Mouse (Mus musculus): ENCODE results near the gene Otub2. TPM values are rescaled to one million over a fixed set of nuclear protein-coding genes. Genes with fewer than 3 reads are reported as not detected.
A peak's percentile ranks its signal among the peaks of the same experiment; 100 is the strongest.

Otub2 gene
- polyA plus RNA-seq, 1 experiment from 2014 or later: 14.8 TPM

DNA sequence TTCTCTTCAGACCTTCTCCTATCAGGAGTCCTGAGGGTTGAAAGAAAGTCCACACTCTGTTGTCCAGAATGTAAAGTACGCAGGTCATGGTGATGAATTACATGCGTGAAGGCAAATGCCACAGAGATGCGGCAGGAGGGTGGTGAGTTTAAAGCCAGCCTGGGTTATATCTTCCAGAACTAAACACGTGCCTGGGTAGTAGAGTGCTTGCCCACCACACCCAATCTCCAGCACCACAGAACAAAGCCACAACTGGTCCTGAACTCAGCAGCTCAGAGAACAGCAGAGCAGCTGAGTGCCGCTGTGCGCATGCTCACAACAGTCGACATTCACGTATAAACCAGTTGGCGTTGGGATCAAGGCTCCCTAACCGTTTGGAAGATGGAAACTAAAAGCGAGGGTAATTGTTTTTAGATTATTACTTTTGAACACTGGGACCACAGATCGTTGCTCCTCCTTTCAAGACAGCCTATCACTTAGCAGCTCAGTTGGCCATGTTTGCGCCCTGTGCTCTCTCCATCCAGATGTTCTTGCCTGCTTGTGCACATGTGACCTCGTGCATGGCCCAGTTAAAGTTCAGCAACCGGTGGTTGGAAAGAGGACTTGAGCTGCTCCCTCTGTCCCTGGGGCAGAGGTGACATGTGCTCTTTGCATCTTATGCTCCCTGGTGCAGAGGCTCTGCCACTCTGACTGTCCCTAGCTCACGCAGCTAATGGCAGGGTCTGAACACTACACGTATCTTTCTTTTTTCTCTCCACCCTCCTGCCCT lies 26.8 kb upstream of the Otub2 start:
- Histone ChIP-seq H3K36me3 (ENCODE audit: control insufficient read depth, insufficient read depth, low read length) (no peaks in the 10 kb centered on the region), H3K27ac (replicated peaks in 1 of 2; ENCODE audit: control insufficient read depth in 1 of 2, insufficient read depth in 1 of 2, low read depth in 2 of 2, low read length in 2 of 2) (peak overlapping the region in 1 of 2 experiments; percentile 59; a peak in 2 of 4 replicates)

DNA sequence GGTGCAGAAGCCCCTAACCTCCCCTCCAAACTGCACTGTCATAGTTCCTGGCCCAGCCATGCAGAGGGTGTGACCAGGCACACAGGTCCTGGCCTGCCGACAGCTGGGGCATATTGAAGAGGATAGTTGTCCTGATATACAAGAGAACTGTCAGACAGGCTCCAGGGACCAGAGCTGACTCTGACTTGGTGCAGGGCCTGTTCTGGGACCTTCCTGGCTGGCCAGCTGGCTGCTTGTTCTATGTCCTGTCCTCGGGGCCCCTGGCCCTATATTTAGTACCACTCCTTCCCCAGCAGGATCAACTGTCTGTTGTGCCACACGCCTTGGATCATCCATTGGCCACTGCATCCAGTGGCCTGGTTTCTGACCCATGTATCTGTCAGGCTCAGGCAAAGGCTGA lies 26.1 kb upstream of the Otub2 start:
- Histone ChIP-seq H3K4me3 (ENCODE audit: control insufficient read depth in 1 of 2, insufficient read depth in 1 of 2, low read depth in 1 of 2, low read length in 2 of 2) (no peak overlapping the region), H3K27me3 (ENCODE audit: control insufficient read depth, insufficient read depth, low read length) (no peaks in the 10 kb centered on the region), H3K4me1 (ENCODE audit: control insufficient read depth in 2 of 2, insufficient read depth in 2 of 2, low read length in 2 of 2) (peaks cover 24 to 26% of the 10 kb centered on the region in 2 experiments), H3K9me3 (ENCODE audit: control insufficient read depth, low read length) (no peaks in the 10 kb centered on the region), H3K9ac (ENCODE audit: low read length) (no peak overlapping the region), H3K36me3 (ENCODE audit: control insufficient read depth, insufficient read depth, low read length) (no peaks in the 10 kb centered on the region), H3K4me2 (ENCODE audit: low read length) (no peak overlapping the region), H3K27ac (replicated peaks in 1 of 2; ENCODE audit: control insufficient read depth in 1 of 2, insufficient read depth in 1 of 2, low read depth in 2 of 2, low read length in 2 of 2) (peak overlapping the region; percentile 7 to 59; a peak in 2 of 4 replicates)
- ATAC-seq (ENCODE audit: insufficient number of reproducible peaks, insufficient read depth, low FRiP score, low read depth): peak; percentile 4; the same call in 1 of the 2 replicates
- WGBS: 32% methylated on average over 3 of the region's 3 CpGs

More for the DNA sequence above, 26.8 kb upstream of the Otub2 start:
- Histone ChIP-seq H3K4me1 (ENCODE audit: control insufficient read depth in 2 of 2, insufficient read depth in 2 of 2, low read length in 2 of 2) (peaks cover 24 to 26% of the 10 kb centered on the region in 2 experiments), H3K9ac (ENCODE audit: low read length) (no peak overlapping the region), H3K9me3 (ENCODE audit: control insufficient read depth, low read length) (no peaks in the 10 kb centered on the region), H3K4me2 (ENCODE audit: low read length) (no peak overlapping the region), H3K27me3 (ENCODE audit: control insufficient read depth, insufficient read depth, low read length) (no peaks in the 10 kb centered on the region), H3K4me3 (ENCODE audit: control insufficient read depth in 1 of 2, insufficient read depth in 1 of 2, low read depth in 1 of 2, low read length in 2 of 2) (no peak overlapping the region)
- WGBS: 79% methylated on average over 17 of the region's 17 CpGs
- ATAC-seq (ENCODE audit: insufficient number of reproducible peaks, insufficient read depth, low FRiP score, low read depth): no peak

DNA sequence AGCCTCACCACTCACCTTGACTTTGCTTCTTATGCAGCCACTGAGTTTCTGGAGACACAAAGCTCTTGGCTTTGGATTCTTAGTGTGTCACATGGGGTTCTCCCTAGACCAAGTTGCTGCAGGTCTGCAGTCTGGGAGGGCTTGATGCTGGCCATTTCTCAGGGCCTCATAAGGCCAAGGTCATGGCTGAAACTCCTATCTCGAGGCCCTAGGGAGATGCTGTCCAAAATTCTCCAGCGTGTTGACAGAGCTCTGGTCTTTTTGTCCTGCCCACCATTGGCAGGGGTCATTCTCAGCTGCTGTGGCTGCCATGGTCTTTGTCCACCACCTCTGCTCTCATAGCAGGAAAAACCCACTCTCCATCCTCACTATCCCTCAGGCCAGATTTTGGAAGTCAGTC lies 21.3 kb upstream of the Otub2 start:
- no peaks in the 10 kb centered on the region for H3K9me3 ChIP-seq (ENCODE audit: control insufficient read depth, low read length)
- H3K27ac ChIP-seq (replicated peaks in 1 of 2; ENCODE audit: control insufficient read depth in 1 of 2, insufficient read depth in 1 of 2, low read depth in 2 of 2, low read length in 2 of 2): no peak overlapping the region
- H3K4me1 ChIP-seq (ENCODE audit: control insufficient read depth in 2 of 2, insufficient read depth in 2 of 2, low read length in 2 of 2): peaks cover 11 to 13% of the 10 kb centered on the region in 2 experiments
- no peaks in the 10 kb centered on the region for H3K36me3 ChIP-seq (ENCODE audit: control insufficient read depth, insufficient read depth, low read length)
- WGBS: 69% methylated on average over 2 of the region's 2 CpGs
- no peak for ATAC-seq (ENCODE audit: insufficient number of reproducible peaks, insufficient read depth, low FRiP score, low read depth)
- no peak overlapping the region for H3K9ac ChIP-seq (ENCODE audit: low read length)
- no peaks in the 10 kb centered on the region for H3K27me3 ChIP-seq (ENCODE audit: control insufficient read depth, insufficient read depth, low read length)
- H3K4me3 ChIP-seq (ENCODE audit: control insufficient read depth in 1 of 2, insufficient read depth in 1 of 2, low read depth in 1 of 2, low read length in 2 of 2): no peak overlapping the region
- no peak overlapping the region for H3K4me2 ChIP-seq (ENCODE audit: low read length)

DNA sequence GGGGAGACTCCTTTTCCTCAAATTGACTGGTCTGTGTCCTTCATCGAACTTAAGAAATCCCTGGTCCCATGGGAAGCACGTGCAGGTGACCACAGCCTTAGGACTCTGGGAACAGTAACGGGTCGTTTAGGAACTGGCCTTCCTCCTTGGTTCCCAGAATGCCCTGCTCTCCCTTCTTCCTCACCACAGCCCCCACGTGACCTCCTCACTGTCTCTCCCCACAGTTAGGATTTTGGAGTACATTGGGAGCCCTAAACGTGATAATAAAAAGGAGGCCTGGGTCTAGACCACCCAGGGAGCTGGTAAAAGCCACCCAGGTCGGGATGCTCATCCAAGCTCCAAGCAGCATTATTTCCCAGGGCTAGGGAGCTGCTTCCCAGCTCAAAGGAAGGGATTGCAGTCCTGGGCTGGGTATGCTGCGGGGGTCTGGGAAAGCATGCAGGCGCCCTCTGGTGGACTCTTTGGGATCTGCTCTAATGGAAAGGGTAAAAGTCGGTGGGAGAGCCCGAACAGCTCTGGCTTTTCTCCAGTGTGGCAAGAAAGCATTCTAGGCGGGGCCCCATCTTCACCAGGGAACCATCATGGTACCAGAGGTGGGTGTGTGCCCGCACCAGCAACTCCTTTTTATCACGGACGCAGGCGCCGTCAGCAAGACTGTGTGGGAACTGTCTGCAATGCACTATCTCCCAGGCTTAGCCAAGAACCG lies 20.7 kb upstream of the Otub2 start:
- H3K4me3 ChIP-seq (ENCODE audit: control insufficient read depth in 1 of 2, insufficient read depth in 1 of 2, low read depth in 1 of 2, low read length in 2 of 2): no peak overlapping the region
- no peaks in the 10 kb centered on the region for H3K9me3 ChIP-seq (ENCODE audit: control insufficient read depth, low read length)
- H3K36me3 ChIP-seq (ENCODE audit: control insufficient read depth, insufficient read depth, low read length): no peaks in the 10 kb centered on the region
- ATAC-seq (ENCODE audit: insufficient number of reproducible peaks, insufficient read depth, low FRiP score, low read depth): peak; percentile 29; the same call in 1 of the 2 replicates
- H3K4me2 ChIP-seq (ENCODE audit: low read length): peak overlapping the region; percentile 46
- peaks cover 5 to 7% of the 10 kb centered on the region in 2 experiments; a peak in 2 of 4 replicates for H3K4me1 ChIP-seq (ENCODE audit: control insufficient read depth in 2 of 2, insufficient read depth in 2 of 2, low read length in 2 of 2)
- WGBS: 13% methylated on average over 18 of the region's 18 CpGs
- no peak overlapping the region for H3K27ac ChIP-seq (replicated peaks in 1 of 2; ENCODE audit: control insufficient read depth in 1 of 2, insufficient read depth in 1 of 2, low read depth in 2 of 2, low read length in 2 of 2)
- H3K27me3 ChIP-seq (ENCODE audit: control insufficient read depth, insufficient read depth, low read length): no peaks in the 10 kb centered on the region
- peak overlapping the region; percentile 49; the same call in 1 of the 2 replicates for H3K9ac ChIP-seq (ENCODE audit: low read length)

- no peaks in the 10 kb centered on the region for H3K27me3 ChIP-seq (ENCODE audit: control insufficient read depth, insufficient read depth, low read length)
- H3K4me1 ChIP-seq (ENCODE audit: control insufficient read depth in 2 of 2, insufficient read depth in 2 of 2, low read length in 2 of 2): peaks cover 2 to 6% of the 10 kb centered on the region in 2 experiments; a peak in 1 of 4 replicates
- H3K4me3 ChIP-seq (ENCODE audit: control insufficient read depth in 1 of 2, insufficient read depth in 1 of 2, low read depth in 1 of 2, low read length in 2 of 2): no peak overlapping the region
- no peaks in the 10 kb centered on the region for H3K9me3 ChIP-seq (ENCODE audit: control insufficient read depth, low read length)
- ATAC-seq (ENCODE audit: insufficient number of reproducible peaks, insufficient read depth, low FRiP score, low read depth): no peak
- peak overlapping the region; percentile 46 for H3K4me2 ChIP-seq (ENCODE audit: low read length)
- WGBS: 72% methylated on average over 7 of the region's 7 CpGs
- H3K9ac ChIP-seq (ENCODE audit: low read length): peak overlapping the region; percentile 49; the same call in 1 of the 2 replicates
- no peaks in the 10 kb centered on the region for H3K36me3 ChIP-seq (ENCODE audit: control insufficient read depth, insufficient read depth, low read length)
- H3K27ac ChIP-seq (replicated peaks in 1 of 2; ENCODE audit: control insufficient read depth in 1 of 2, insufficient read depth in 1 of 2, low read depth in 2 of 2, low read length in 2 of 2): no peak overlapping the region
Measured at GRCm38 (mm10) chr12:103368326-103368669, 20.2 kb upstream of the Otub2 start.

DNA sequence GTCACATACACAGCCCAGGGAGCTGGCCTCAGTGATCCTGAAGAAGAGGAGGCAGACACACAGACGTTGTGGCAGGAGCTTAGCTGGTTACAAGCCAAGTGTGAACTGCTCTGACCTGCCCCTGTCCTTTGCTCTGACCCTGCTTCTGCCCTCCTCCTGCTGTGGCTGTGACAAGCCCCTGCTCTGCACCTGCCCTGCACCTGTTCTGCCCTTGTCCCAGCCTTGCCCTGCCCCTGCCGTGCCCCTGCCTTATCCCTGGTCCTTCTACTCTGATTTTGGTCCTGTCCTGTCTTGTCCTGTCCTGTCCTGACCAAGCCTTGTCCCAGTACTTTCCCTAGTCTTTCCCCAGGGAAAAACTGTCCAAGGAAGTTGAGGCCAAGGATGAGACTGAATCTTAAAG lies 19.7 kb upstream of the Otub2 start:
- ATAC-seq (ENCODE audit: insufficient number of reproducible peaks, insufficient read depth, low FRiP score, low read depth): no peak
- 60% methylated on average over 2 of the region's 2 CpGs for WGBS
- Histone ChIP-seq H3K27me3 (ENCODE audit: control insufficient read depth, insufficient read depth, low read length) (no peaks in the 10 kb centered on the region), H3K9ac (ENCODE audit: low read length) (no peak overlapping the region), H3K9me3 (ENCODE audit: control insufficient read depth, low read length) (no peaks in the 10 kb centered on the region), H3K36me3 (ENCODE audit: control insufficient read depth, insufficient read depth, low read length) (no peaks in the 10 kb centered on the region), H3K27ac (replicated peaks in 1 of 2; ENCODE audit: control insufficient read depth in 1 of 2, insufficient read depth in 1 of 2, low read depth in 2 of 2, low read length in 2 of 2) (no peak overlapping the region), H3K4me2 (ENCODE audit: low read length) (no peak overlapping the region), H3K4me3 (ENCODE audit: control insufficient read depth in 1 of 2, insufficient read depth in 1 of 2, low read depth in 1 of 2, low read length in 2 of 2) (no peak overlapping the region), H3K4me1 (ENCODE audit: control insufficient read depth in 2 of 2, insufficient read depth in 2 of 2, low read length in 2 of 2) (peaks cover 2 to 6% of the 10 kb centered on the region in 2 experiments; a peak in 1 of 4 replicates)

DNA sequence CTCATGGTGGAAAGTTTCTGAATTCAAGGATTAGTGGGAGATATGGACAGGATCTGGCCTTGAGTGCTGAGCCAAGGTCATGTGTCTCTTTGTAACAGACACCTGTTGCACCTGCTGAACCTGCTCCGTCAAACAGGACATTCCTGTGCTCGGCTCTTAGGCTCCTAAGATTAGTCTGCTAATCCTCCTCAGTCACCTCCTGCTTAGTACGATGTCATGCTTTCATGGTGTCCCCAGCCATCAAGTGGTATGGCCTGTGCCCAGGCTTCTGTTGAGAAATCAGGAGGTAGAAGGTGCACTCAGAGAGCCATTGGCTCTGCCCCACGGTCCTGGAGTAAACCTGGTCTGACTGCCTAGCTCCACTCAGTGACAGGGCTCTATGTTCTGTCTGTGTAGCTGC lies 17.6 kb upstream of the Otub2 start:
- Histone ChIP-seq H3K27me3 (ENCODE audit: control insufficient read depth, insufficient read depth, low read length) (no peaks in the 10 kb centered on the region), H3K9ac (ENCODE audit: low read length) (no peak overlapping the region), H3K4me2 (ENCODE audit: low read length) (no peak overlapping the region), H3K9me3 (ENCODE audit: control insufficient read depth, low read length) (no peaks in the 10 kb centered on the region), H3K27ac (replicated peaks in 1 of 2; ENCODE audit: control insufficient read depth in 1 of 2, insufficient read depth in 1 of 2, low read depth in 2 of 2, low read length in 2 of 2) (no peak overlapping the region), H3K36me3 (ENCODE audit: control insufficient read depth, insufficient read depth, low read length) (no peaks in the 10 kb centered on the region), H3K4me1 (ENCODE audit: control insufficient read depth in 2 of 2, insufficient read depth in 2 of 2, low read length in 2 of 2) (peaks cover 3 to 6% of the 10 kb centered on the region in 2 experiments; a peak in 2 of 4 replicates), H3K4me3 (ENCODE audit: control insufficient read depth in 1 of 2, insufficient read depth in 1 of 2, low read depth in 1 of 2, low read length in 2 of 2) (no peak overlapping the region)
- no peak for ATAC-seq (ENCODE audit: insufficient number of reproducible peaks, insufficient read depth, low FRiP score, low read depth)
- 61% methylated on average over 4 of the region's 4 CpGs for WGBS
